Mouse (Mus musculus) heart, postnatal 0 days (tissue): ENCODE results near the gene Clcn6. TPM values are rescaled to one million over a fixed set of nuclear protein-coding genes. Genes with fewer than 3 reads are reported as not detected.

Experiments used
- ATAC-seq: fragments of 200-750 bp; cut with Nextera tagmentation; 2 replicates; pipeline ENCODE4 v1.8.0; 2017; ENCODE audit warnings: low read depth, moderate number of reproducible peaks, moderate library complexity; ENCODE audit not compliant: insufficient read depth
- DNase-seq: peaks from one replicate; pipeline ENCODE4 v3.0.0-alpha.2; 2016; ENCODE audit warnings: low spot score
- H3K27ac ChIP-seq: fragments of 300-500 bp; sonication (generic); 2 replicates; pipeline ENCODE4 v1.5.1; 2014; ENCODE audit warnings: low read depth, mild to moderate bottlenecking
- H3K27me3 ChIP-seq: fragments of 300-500 bp; sonication (generic); 2 replicates; pipeline ENCODE4 v1.6.1; 2014; ENCODE audit warnings: low read length, mixed read lengths; ENCODE audit not compliant: control insufficient read depth, insufficient read depth
- H3K36me3 ChIP-seq: fragments of 300-500 bp; sonication (generic); replicated peaks from 2 replicates; pipeline ENCODE4 v1.6.1; 2014; ENCODE audit warnings: low read length, mixed read lengths; ENCODE audit not compliant: control insufficient read depth, insufficient read depth
- H3K4me1 ChIP-seq: fragments of 300-500 bp; sonication (generic); 2 replicates; pipeline ENCODE4 v1.6.1; 2014; ENCODE audit warnings: antibody characterized with exemption; ENCODE audit not compliant: control insufficient read depth, insufficient read depth
- H3K4me2 ChIP-seq: fragments of 300-500 bp; sonication (generic); 2 replicates; pipeline ENCODE4 v1.6.1; 2014; ENCODE audit warnings: low read depth, mild to moderate bottlenecking, low read length, moderate library complexity
- H3K4me3 ChIP-seq: fragments of 300-500 bp; sonication (generic); 2 replicates; pipeline ENCODE4 v1.5.1; 2014; ENCODE audit warnings: low read depth, low read length
- H3K9ac ChIP-seq: fragments of 300-500 bp; sonication (generic); replicated peaks from 2 replicates; pipeline ENCODE4 v1.6.1; 2014; ENCODE audit warnings: low read depth, low read length, mixed read lengths
- H3K9me3 ChIP-seq: fragments of 300-500 bp; sonication (generic); replicated peaks from 2 replicates; pipeline ENCODE4 v1.6.1; 2016; ENCODE audit warnings: low read length; ENCODE audit not compliant: control insufficient read depth
- CTCF ChIP-seq: IDR thresholded peaks from 2 replicates; pipeline ENCODE4 v1.5.1; 2016; ENCODE audit warnings: antibody characterized with exemption, control low read depth, low read depth
- EP300 ChIP-seq: IDR thresholded peaks from 2 replicates; pipeline ENCODE4 v1.6.1; 2016; ENCODE audit warnings: antibody characterized with exemption, low read depth
- WGBS: fragments of 180-500 bp; shearing (Covaris S2); extraction: QIAGEN DNeasy Blood & Tissue Kit; methylation state at CpG from one replicate; pipeline ENCODE4 v1.1.7; 2014; 5-methylcytosine and 5-hydroxymethylcytosine counted together
- polyA plus RNA-seq: library from polyadenylated mRNA; unstranded; fragments of >200 nt; fragmentation: Nextera tagmentation; extraction: Ambion mirVana; gene quantifications from 2 replicates; pipeline ENCODE4 v1.2.1, GENCODE M21; 2015
- total RNA-seq: library from RNA; depleted of rRNA; stranded (reverse); fragments of >200 nt; gene quantifications from 2 replicates; pipeline ENCODE4 v1.2.3, GENCODE M21; 2014; ENCODE audit warnings: low replicate concordance

The Clcn6 gene
- total and polyA plus RNA-seq, 2 experiments from 2014 or later = 4.3 to 14.7 TPM

GRCm38 (mm10) chr4:148029297-148029696 lies 9.3 kb downstream of the Clcn6 start:
- Histone ChIP-seq H3K9me3 (no peaks in the 10 kb centered on the region), H3K4me1 (no peaks in the 10 kb centered on the region), H3K9ac (no peak overlapping the region), H3K27ac (no peak overlapping the region), H3K27me3 (no peaks in the 10 kb centered on the region), H3K36me3 (peaks cover 56% of the 10 kb centered on the region), H3K4me2 (no peak overlapping the region), H3K4me3 (no peak overlapping the region)
- ATAC-seq (no peak), DNase-seq (no peak)
- 89% methylated on average over 7 of the region's 7 CpGs for WGBS
- TF ChIP-seq EP300 (no peak), CTCF (no peak)

GRCm38 (mm10) chr4:148024003-148024402 lies 14.6 kb downstream of the Clcn6 start:
- WGBS = 76% methylated on average over 3 of the region's 3 CpGs
- no peak overlapping the region for H3K4me3 ChIP-seq
- H3K36me3 ChIP-seq = peaks cover 89% of the 10 kb centered on the region
- H3K9ac ChIP-seq = no peak overlapping the region
- no peaks in the 10 kb centered on the region for H3K4me1 ChIP-seq
- ATAC-seq (no peak), DNase-seq (no peak)
- no peaks in the 10 kb centered on the region for H3K27me3 ChIP-seq
- H3K9me3 ChIP-seq = no peaks in the 10 kb centered on the region
- no peak for TF ChIP-seq EP300
- TF ChIP-seq CTCF = no peak
- H3K4me2 ChIP-seq = no peak overlapping the region
- no peak overlapping the region for H3K27ac ChIP-seq

GRCm38 (mm10) chr4:148018410-148018809 lies 20.2 kb downstream of the Clcn6 start:
- no peak for DNase-seq
- no peak overlapping the region for H3K4me3 ChIP-seq
- no peak overlapping the region for H3K9ac ChIP-seq
- H3K27ac ChIP-seq = no peak overlapping the region
- ATAC-seq = no peak
- no peak overlapping the region for H3K4me2 ChIP-seq
- TF ChIP-seq CTCF (no peak), EP300 (no peak)
- no peaks in the 10 kb centered on the region for H3K4me1 ChIP-seq
- WGBS = 76% methylated on average over 2 of the region's 2 CpGs
- H3K36me3 ChIP-seq = peaks cover 95% of the 10 kb centered on the region
- H3K9me3 ChIP-seq = no peaks in the 10 kb centered on the region
- H3K27me3 ChIP-seq = no peaks in the 10 kb centered on the region

GRCm38 (mm10) chr4:148016981-148017380 lies 21.6 kb downstream of the Clcn6 start:
- WGBS = 63% methylated on average over 3 of the region's 3 CpGs
- Histone ChIP-seq H3K36me3 (peaks cover 95% of the 10 kb centered on the region), H3K4me1 (no peaks in the 10 kb centered on the region), H3K27ac (no peak overlapping the region), H3K4me2 (no peak overlapping the region), H3K9me3 (no peaks in the 10 kb centered on the region), H3K4me3 (no peak overlapping the region), H3K27me3 (no peaks in the 10 kb centered on the region), H3K9ac (no peak overlapping the region)
- TF ChIP-seq EP300 = no peak
- no peak for TF ChIP-seq CTCF
- no peak for DNase-seq
- no peak for ATAC-seq

GRCm38 (mm10) chr4:148015418-148015817 lies 23.2 kb downstream of the Clcn6 start:
- H3K36me3 ChIP-seq = peaks cover 97% of the 10 kb centered on the region
- TF ChIP-seq CTCF = peak; percentile 42
- TF ChIP-seq EP300 = no peak
- no peaks in the 10 kb centered on the region for H3K27me3 ChIP-seq
- DNase-seq (no peak), ATAC-seq (no peak)
- no peak overlapping the region for H3K4me3 ChIP-seq
- no peak overlapping the region for H3K9ac ChIP-seq
- H3K27ac ChIP-seq = no peak overlapping the region
- WGBS = 80% methylated on average over 10 of the region's 10 CpGs
- H3K9me3 ChIP-seq = no peaks in the 10 kb centered on the region
- H3K4me2 ChIP-seq = no peak overlapping the region
- H3K4me1 ChIP-seq = no peaks in the 10 kb centered on the region

- WGBS = 95% methylated on average over 4 of the region's 4 CpGs
- TF ChIP-seq CTCF = no peak
- no peak for TF ChIP-seq EP300
- ATAC-seq = no peak
Measured at GRCm38 (mm10) chr4:148012216-148012615, 26.4 kb downstream of the Clcn6 start.

More at GRCm38 (mm10) chr4:148012216-148012615, 26.4 kb downstream of the Clcn6 start:
- Histone ChIP-seq H3K4me2 (no peak overlapping the region), H3K27ac (no peak overlapping the region), H3K9me3 (no peaks in the 10 kb centered on the region), H3K9ac (no peak overlapping the region), H3K4me3 (no peak overlapping the region), H3K27me3 (no peaks in the 10 kb centered on the region), H3K36me3 (peaks cover 100% of the 10 kb centered on the region), H3K4me1 (no peaks in the 10 kb centered on the region)
- DNase-seq = no peak
